Mouse (Mus musculus): ENCODE data around the gene Taar8c. TPM values are rescaled to one million over a fixed set of nuclear protein-coding genes. Genes with fewer than 3 reads are reported as not detected.
"Not testable (repeated sequence)": the region's sequence is repeated elsewhere in the genome, so short reads cannot be mapped to it uniquely, and the experiment has no call there.

Gene Taar8c
- polyA plus RNA-seq, 1 experiment from 2014 or later, result not detected

GRCm38 (mm10) chr10:24108236-24108635 is 6.5 kb upstream of the Taar8c start:
- H3K27me3 ChIP-seq (replicated peaks), result no peaks in the 10 kb centered on the region
- WGBS, result 50% methylated on average over 3 of the region's 3 CpGs
- no peaks in the 10 kb centered on the region for H3K36me3 ChIP-seq
- H3K4me2 ChIP-seq (replicated peaks), result no peak overlapping the region
- H3K9ac ChIP-seq, result no peak overlapping the region
- H3K9me3 ChIP-seq, result no peaks in the 10 kb centered on the region
- ATAC-seq (ENCODE audit: low FRiP score, low read depth), result no peak
- H3K4me3 ChIP-seq, result no peak overlapping the region
- H3K27ac ChIP-seq, result no peak overlapping the region
- no peaks in the 10 kb centered on the region for H3K4me1 ChIP-seq

GRCm38 (mm10) chr10:24107747-24108146 is 6.0 kb upstream of the Taar8c start:
- Histone ChIP-seq H3K27ac (no peak overlapping the region), H3K4me1 (no peaks in the 10 kb centered on the region), H3K9ac (no peak overlapping the region), H3K4me3 (no peak overlapping the region), H3K36me3 (no peaks in the 10 kb centered on the region), H3K4me2 (replicated peaks) (no peak overlapping the region), H3K9me3 (no peaks in the 10 kb centered on the region), H3K27me3 (replicated peaks) (no peaks in the 10 kb centered on the region)
- WGBS, result 73% methylated on average over 5 of the region's 5 CpGs
- ATAC-seq (ENCODE audit: low FRiP score, low read depth), result no peak

GRCm38 (mm10) chr10:24103299-24103698 is 1.6 kb upstream of the Taar8c start:
- not testable (repeated sequence) for H3K4me1 ChIP-seq; H3K36me3 ChIP-seq; H3K27ac ChIP-seq; H3K4me3 ChIP-seq; H3K4me2 ChIP-seq (replicated peaks); H3K9me3 ChIP-seq; ATAC-seq (ENCODE audit: low FRiP score, low read depth); H3K27me3 ChIP-seq (replicated peaks); H3K9ac ChIP-seq
- 62% methylated on average over 1 of the region's 1 CpGs for WGBS

- H3K27me3 ChIP-seq (replicated peaks); H3K36me3 ChIP-seq; H3K4me1 ChIP-seq; H3K9me3 ChIP-seq; H3K27ac ChIP-seq; ATAC-seq (ENCODE audit: low FRiP score, low read depth); H3K4me3 ChIP-seq; H3K4me2 ChIP-seq (replicated peaks); H3K9ac ChIP-seq: not testable (repeated sequence)
- 65% methylated on average over 2 of the region's 2 CpGs for WGBS
Observed at GRCm38 (mm10) chr10:24097010-24097409, 4.7 kb downstream of the Taar8c start.

GRCm38 (mm10) chr10:24092194-24092593 is 9.5 kb downstream of the Taar8c start, which contains the start of gene Taar8b:
TSS of gene Taar8b (minus strand) at chr10:24092294.
- Histone ChIP-seq H3K27ac (no peak within 1 kb of the TSS), H3K9ac (no peak within 1 kb of the TSS), H3K36me3 (no peaks in the 10 kb centered on the region), H3K27me3 (replicated peaks) (no peaks in the 10 kb centered on the region), H3K4me2 (replicated peaks) (no peak within 1 kb of the TSS), H3K4me1 (no peaks in the 10 kb centered on the region), H3K4me3 (no peak within 1 kb of the TSS), H3K9me3 (no peaks in the 10 kb centered on the region)
- 68% methylated on average over 2 of the region's 2 CpGs for WGBS
- ATAC-seq (ENCODE audit: low FRiP score, low read depth), result no peak

GRCm38 (mm10) chr10:24087168-24087567 is 14.5 kb downstream of the Taar8c start:
- no peak overlapping the region for H3K9ac ChIP-seq
- no peak overlapping the region for H3K4me2 ChIP-seq (replicated peaks)
- no peaks in the 10 kb centered on the region for H3K36me3 ChIP-seq
- no peaks in the 10 kb centered on the region for H3K9me3 ChIP-seq
- no peak overlapping the region for H3K27ac ChIP-seq
- H3K27me3 ChIP-seq (replicated peaks), result no peaks in the 10 kb centered on the region
- H3K4me1 ChIP-seq, result no peaks in the 10 kb centered on the region
- ATAC-seq (ENCODE audit: low FRiP score, low read depth), result no peak
- 97% methylated on average over 2 of the region's 2 CpGs for WGBS
- no peak overlapping the region for H3K4me3 ChIP-seq

- H3K9ac ChIP-seq, result no peak overlapping the region
- H3K4me3 ChIP-seq, result no peak overlapping the region
- no peaks in the 10 kb centered on the region for H3K36me3 ChIP-seq
- H3K4me2 ChIP-seq (replicated peaks), result no peak overlapping the region
- no peak overlapping the region for H3K27ac ChIP-seq
- no peaks in the 10 kb centered on the region for H3K9me3 ChIP-seq
- 93% methylated on average over 5 of the region's 5 CpGs for WGBS
- H3K27me3 ChIP-seq (replicated peaks), result no peaks in the 10 kb centered on the region
- no peak for ATAC-seq (ENCODE audit: low FRiP score, low read depth)
- no peaks in the 10 kb centered on the region for H3K4me1 ChIP-seq
Observed at GRCm38 (mm10) chr10:24086555-24086954, 15.2 kb downstream of the Taar8c start.

- Histone ChIP-seq H3K9me3 (no peaks in the 10 kb centered on the region), H3K27me3 (replicated peaks) (no peaks in the 10 kb centered on the region), H3K4me1 (no peaks in the 10 kb centered on the region), H3K9ac (no peak overlapping the region), H3K36me3 (no peaks in the 10 kb centered on the region), H3K4me2 (replicated peaks) (no peak overlapping the region), H3K27ac (no peak overlapping the region), H3K4me3 (no peak overlapping the region)
- WGBS, result 57% methylated on average over 5 of the region's 5 CpGs
- ATAC-seq (ENCODE audit: low FRiP score, low read depth), result no peak
Observed at GRCm38 (mm10) chr10:24085936-24086335, 15.8 kb downstream of the Taar8c start.

GRCm38 (mm10) chr10:24080166-24080565 is 21.5 kb downstream of the Taar8c start:
- WGBS, result 46% methylated on average over 3 of the region's 3 CpGs
- H3K4me2 ChIP-seq (replicated peaks), result no peak overlapping the region
- no peak overlapping the region for H3K4me3 ChIP-seq
- no peak overlapping the region for H3K27ac ChIP-seq
- ATAC-seq (ENCODE audit: low FRiP score, low read depth), result no peak
- H3K9ac ChIP-seq, result no peak overlapping the region
- H3K27me3 ChIP-seq (replicated peaks), result no peaks in the 10 kb centered on the region
- H3K36me3 ChIP-seq, result no peaks in the 10 kb centered on the region
- H3K4me1 ChIP-seq, result no peaks in the 10 kb centered on the region
- H3K9me3 ChIP-seq, result no peaks in the 10 kb centered on the region

GRCm38 (mm10) chr10:24076200-24076599 is 25.5 kb downstream of the Taar8c start, which contains the start of gene Taar8a:
TSS of gene Taar8a (plus strand) at chr10:24076500.
- ATAC-seq (ENCODE audit: low FRiP score, low read depth); H3K4me2 ChIP-seq (replicated peaks); H3K9me3 ChIP-seq; H3K27me3 ChIP-seq (replicated peaks); H3K27ac ChIP-seq; H3K4me1 ChIP-seq; H3K4me3 ChIP-seq; H3K9ac ChIP-seq; H3K36me3 ChIP-seq: not testable (repeated sequence)
- 87% methylated on average over 2 of the region's 4 CpGs for WGBS

- H3K9me3 ChIP-seq; H3K27ac ChIP-seq; H3K4me1 ChIP-seq; H3K36me3 ChIP-seq; ATAC-seq (ENCODE audit: low FRiP score, low read depth); H3K9ac ChIP-seq; H3K4me2 ChIP-seq (replicated peaks); H3K27me3 ChIP-seq (replicated peaks); H3K4me3 ChIP-seq: not testable (repeated sequence)
- 59% methylated on average over 2 of the region's 2 CpGs for WGBS
Observed at GRCm38 (mm10) chr10:24074751-24075150, 27.0 kb downstream of the Taar8c start.

- no peaks in the 10 kb centered on the region for H3K27me3 ChIP-seq (replicated peaks)
- peaks cover 3% of the 10 kb centered on the region; the same call in 1 of the 2 replicates for H3K9me3 ChIP-seq
- no peak overlapping the region for H3K9ac ChIP-seq
- WGBS, result 88% methylated on average over 3 of the region's 3 CpGs
- no peaks in the 10 kb centered on the region for H3K36me3 ChIP-seq
- H3K27ac ChIP-seq, result no peak overlapping the region
- ATAC-seq (ENCODE audit: low FRiP score, low read depth), result no peak
- no peak overlapping the region for H3K4me3 ChIP-seq
- no peaks in the 10 kb centered on the region for H3K4me1 ChIP-seq
- H3K4me2 ChIP-seq (replicated peaks), result no peak overlapping the region
Observed at GRCm38 (mm10) chr10:24058986-24059385, 42.7 kb downstream of the Taar8c start.

- Histone ChIP-seq H3K9me3 (no peaks in the 10 kb centered on the region), H3K9ac (no peak overlapping the region), H3K4me1 (no peaks in the 10 kb centered on the region), H3K36me3 (no peaks in the 10 kb centered on the region), H3K4me2 (replicated peaks) (no peak overlapping the region), H3K27me3 (replicated peaks) (no peaks in the 10 kb centered on the region), H3K4me3 (no peak overlapping the region), H3K27ac (no peak overlapping the region)
- no peak for ATAC-seq (ENCODE audit: low FRiP score, low read depth)
- 89% methylated on average over 5 of the region's 5 CpGs for WGBS
Observed at GRCm38 (mm10) chr10:24052039-24052438, 49.7 kb downstream of the Taar8c start.

Measured in neural tube, embryonic 12.5 days (tissue).